Mouse (Mus musculus) heart, postnatal 25 days (tissue): ENCODE measurements around the gene Ugt1a9. TPM values are rescaled to one million over a fixed set of nuclear protein-coding genes. Genes with fewer than 3 reads are reported as not detected.

ENCODE experiments used
- DNase-seq: peaks from one replicate; pipeline ENCODE4 v3.0.0; 2022; ENCODE audit warnings: low spot score
- intact Hi-C: fragments of 180-260 bp; cut with DNase I; formaldehyde crosslinking; loops from one replicate; pipeline ENCODE4 v1.15.1; 2025
- total RNA-seq, 2 experiments: library from RNA; stranded (reverse); gene quantifications; 2 replicates each; pipeline ENCODE4 v1.2.3; 2021

Ugt1a9 gene
- total RNA-seq, 2 experiments from 2014 or later, result not detected

DNA sequence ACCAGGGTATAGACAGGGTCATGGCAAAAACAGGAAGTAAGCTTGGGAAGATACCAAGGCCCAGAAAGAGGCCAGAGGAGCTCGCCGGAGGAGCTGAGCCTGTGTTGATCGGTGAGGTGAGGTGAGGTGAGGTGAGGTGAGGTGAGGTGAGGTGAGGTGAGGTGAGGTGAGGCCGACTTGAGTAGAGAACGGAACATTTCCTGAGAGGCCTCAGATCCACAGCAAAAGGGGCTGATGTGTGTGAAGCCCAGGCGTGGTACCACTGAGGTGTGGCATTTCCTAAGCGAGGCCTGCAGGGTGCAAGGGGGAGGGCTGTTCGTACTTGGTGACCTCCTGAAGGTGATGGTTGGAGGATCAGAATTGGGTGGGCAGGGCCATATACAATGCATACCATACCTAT, 182.5 kb downstream of the Ugt1a9 start:
- intact Hi-C loops, result no loop called here
- no peak for DNase-seq

GRCm38 (mm10) chr1:88253540-88253939, 182.9 kb downstream of the Ugt1a9 start:
- DNase-seq, result no peak
- intact Hi-C loops, result no loop called here

DNA sequence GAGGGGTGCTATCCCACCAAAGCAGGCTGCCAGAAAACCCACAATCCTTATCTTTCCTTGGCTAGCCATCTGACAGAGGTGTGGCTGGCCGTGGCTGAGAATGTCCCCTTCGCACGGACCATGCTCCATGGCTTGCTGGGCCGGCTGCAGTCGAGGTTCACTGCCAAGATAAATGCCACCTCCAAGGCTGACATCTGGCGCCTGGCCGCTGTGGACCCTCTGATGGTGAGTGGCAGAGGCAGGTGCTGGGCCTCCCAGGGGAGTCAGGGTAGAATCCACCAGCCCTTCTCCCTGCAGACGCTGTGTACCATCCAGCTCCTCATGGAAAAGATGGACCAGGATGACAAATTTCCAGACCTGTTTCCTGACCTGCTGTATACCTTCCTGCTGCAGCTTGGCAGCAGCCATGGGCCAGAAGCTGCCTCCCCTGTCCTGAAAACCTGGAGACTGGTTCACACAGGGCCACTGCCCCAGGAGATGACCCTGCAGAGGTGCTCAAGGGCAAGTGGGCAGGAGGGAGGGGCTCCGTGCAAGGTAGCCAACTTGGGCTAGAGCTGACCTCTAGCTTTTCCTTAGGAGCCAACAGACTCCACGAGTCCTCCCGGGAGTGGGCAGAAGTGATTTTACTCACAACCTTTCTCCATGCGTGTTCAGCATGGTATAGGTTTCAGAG, 184.3 kb downstream of the Ugt1a9 start:
- no peak for DNase-seq
- intact Hi-C loops, result no loop called here

- intact Hi-C loops, result no loop called here
- no peak for DNase-seq
Measured at GRCm38 (mm10) chr1:88255466-88255857, 184.9 kb downstream of the Ugt1a9 start.

GRCm38 (mm10) chr1:88255989-88256754, 185.6 kb downstream of the Ugt1a9 start:
- no peak for DNase-seq
- intact Hi-C loops, result no loop called here

DNA sequence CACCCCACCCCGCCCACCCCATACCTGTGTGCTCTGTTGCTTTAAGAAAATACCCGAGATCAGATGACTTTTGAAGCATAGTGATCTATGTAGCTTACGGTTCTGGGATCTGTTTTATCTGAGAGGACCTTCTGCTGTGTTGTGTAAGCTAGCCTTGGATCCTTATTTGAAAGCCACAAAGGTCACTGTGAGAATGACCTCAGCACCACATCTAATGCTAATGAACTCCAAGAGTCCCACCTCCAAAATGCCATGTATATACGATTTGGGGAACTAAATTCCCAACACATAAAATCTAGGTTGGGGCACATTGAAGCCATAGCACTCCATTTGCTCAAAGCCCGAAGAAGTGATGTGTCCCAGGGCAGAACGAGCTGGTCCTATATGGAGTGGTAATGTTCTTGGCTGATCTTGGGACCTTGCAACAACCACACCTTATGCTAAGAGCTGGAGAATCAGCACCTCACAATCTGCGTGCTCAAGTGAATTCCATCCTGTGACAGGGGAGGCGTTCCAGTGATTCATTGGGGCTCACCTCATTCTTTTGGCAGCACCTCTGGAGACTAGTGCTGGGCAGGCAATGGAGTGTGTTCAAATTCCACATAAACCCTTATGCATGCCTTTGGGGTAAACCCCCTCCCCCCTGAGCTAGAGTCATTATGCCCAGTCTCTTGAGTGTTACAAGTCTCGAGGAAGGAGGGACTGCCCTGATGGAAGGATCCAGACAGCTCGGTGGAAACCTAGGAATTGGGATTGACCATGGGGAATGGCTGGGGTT, 186.5 kb downstream of the Ugt1a9 start:
- no peak for DNase-seq
- intact Hi-C loops, result no loop called here

GRCm38 (mm10) chr1:88257681-88258080, 187.1 kb downstream of the Ugt1a9 start:
- intact Hi-C loops, result no loop called here

DNA sequence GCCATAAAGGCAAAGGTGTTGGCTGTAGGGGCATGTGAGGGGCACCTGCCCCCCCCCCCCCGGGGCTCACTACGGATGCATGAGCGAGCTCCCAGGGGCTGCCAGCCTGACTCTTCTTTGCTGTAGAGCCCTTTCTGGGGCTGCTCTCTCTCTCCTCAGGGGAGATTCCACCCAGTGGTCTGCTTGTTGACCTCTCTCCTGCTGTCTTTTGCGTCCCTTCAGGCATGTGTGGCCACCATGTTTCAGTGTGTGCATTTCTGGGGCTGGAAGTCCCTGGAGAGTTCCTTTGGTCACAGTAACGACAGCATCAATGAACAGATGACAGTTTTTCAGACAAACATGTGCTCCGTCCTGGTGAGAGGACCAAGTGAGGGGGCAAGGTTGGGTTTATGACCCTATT, 187.8 kb downstream of the Ugt1a9 start:
- no peak for DNase-seq
- intact Hi-C loops, result no loop called here

More at GRCm38 (mm10) chr1:88257681-88258080, 187.1 kb downstream of the Ugt1a9 start:
- DNase-seq, result no peak

GRCm38 (mm10) chr1:88258881-88259642, 188.5 kb downstream of the Ugt1a9 start:
- no peak for DNase-seq
- intact Hi-C loops, result no loop called here

GRCm38 (mm10) chr1:88259643-88260024, 189.0 kb downstream of the Ugt1a9 start:
- intact Hi-C loops, result no loop called here
- no peak for DNase-seq

- intact Hi-C loops, result no loop called here
- no peak for DNase-seq
Measured at GRCm38 (mm10) chr1:88260114-88260513, 189.5 kb downstream of the Ugt1a9 start.

DNA sequence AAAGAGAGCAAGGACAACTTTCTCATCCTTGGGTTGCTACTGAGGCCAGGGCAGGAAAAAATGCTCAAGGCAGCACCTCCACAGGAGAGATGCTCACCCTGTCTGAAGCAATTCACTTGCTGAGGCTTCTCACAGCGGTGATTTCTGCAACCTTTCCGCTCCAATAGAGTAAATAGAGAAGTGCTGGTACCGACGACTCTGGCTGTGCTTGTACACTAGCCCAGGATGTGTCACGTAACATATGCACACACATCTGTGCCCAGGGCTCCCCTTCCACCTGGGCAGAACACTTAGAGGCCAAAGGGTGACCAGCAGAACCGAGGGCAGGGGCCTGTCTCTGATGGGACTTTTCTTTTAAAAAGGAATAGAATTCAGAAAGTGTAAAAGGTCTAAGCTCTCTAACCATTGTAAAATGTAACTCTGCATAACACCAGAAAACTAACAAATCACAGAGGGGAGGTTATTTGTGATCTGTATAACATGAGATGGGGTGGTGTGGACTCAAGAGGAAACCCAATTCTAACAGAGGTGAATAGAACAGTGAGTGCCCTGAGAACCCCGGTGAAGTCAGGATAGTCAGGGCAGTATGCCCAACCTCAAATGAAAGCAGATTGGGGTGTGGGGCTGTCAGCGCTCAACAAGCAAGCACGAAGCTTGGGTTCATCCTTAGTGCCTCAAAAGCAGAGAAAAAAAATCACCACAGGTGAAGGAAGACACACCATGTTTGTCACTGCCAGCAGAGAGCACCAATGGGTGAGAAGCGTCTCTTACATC, 190.2 kb downstream of the Ugt1a9 start:
- intact Hi-C loops, result no loop called here
- no peak for DNase-seq

GRCm38 (mm10) chr1:88261706-88262105, 191.1 kb downstream of the Ugt1a9 start:
- DNase-seq, result no peak
- intact Hi-C loops, result no loop called here

DNA sequence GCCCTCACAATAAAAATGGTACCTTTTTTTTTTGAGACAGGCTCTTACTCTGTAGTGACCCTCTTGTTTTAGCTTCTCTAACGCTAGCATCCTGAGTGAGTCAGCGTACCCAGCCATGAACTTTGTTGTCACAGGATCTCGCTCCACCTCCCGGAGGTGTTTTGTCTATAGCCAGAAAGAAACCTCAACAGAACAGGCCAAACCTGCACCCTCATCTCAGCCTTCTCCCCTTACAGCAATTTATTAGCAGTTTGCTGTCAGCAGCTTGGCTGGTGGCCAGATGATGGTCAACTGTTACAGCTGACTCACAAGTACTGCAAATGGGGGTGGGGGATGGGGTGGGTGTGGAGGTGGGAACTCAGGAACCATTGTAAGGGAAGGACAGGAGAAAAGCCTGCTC, 191.7 kb downstream of the Ugt1a9 start:
- DNase-seq, result no peak
- intact Hi-C loops, result no loop called here

- intact Hi-C loops, result no loop called here
- DNase-seq, result no peak
Measured at GRCm38 (mm10) chr1:88262961-88263360, 192.4 kb downstream of the Ugt1a9 start.

- intact Hi-C loops, result no loop called here
- DNase-seq, result no peak
Measured at GRCm38 (mm10) chr1:88263778-88264177, 193.2 kb downstream of the Ugt1a9 start.

DNA sequence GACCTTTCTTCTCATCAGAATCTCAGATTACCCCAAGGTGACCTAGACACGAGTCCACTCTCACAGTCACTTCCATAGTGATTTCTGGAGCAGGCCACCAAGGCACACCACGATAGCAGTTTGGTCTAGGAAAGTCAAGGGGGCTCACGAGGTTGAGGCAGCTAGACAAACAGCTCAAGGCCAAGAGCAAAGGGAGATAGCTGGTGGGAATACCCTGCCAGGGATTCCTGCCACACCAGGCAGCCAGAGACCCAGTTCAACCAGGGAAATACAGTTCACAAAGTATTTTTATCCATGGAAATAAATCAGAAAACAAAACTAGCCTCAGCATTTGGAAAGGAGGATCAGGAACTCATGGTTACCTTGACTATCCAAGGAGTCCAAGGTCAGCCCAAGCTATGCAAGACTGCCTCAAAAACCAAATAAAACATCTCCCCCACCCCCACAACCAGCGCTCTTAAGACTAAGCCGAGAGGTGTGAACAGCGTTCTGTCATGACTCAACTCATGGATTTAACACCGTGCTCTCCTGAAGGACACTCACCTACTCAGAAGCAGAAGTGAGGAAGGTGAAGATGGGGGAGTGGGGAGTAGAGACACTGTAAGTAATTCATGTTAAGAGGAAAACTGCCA, 193.8 kb downstream of the Ugt1a9 start:
- intact Hi-C loops, result no loop called here

DNA sequence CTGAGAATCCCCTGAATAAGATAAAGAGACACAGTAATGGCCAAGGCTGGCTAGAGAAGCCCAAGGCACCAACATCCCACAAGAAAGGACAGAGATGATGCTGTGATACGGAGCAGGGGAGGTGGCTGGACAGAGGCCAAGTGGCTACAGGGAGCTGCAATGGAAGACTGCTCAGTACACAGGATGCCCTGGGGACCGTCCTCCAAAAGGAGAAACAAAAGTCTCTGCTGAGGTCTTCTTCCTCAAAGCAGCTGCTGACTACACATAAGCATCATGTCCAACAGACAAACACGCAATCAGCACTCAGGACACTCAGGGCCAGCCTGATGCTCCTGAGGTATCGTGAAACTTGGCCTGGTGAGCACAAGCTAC, 194.3 kb downstream of the Ugt1a9 start:
- intact Hi-C loops, result no loop called here
- no peak for DNase-seq

More for the DNA sequence above, 193.8 kb downstream of the Ugt1a9 start:
- no peak for DNase-seq

DNA sequence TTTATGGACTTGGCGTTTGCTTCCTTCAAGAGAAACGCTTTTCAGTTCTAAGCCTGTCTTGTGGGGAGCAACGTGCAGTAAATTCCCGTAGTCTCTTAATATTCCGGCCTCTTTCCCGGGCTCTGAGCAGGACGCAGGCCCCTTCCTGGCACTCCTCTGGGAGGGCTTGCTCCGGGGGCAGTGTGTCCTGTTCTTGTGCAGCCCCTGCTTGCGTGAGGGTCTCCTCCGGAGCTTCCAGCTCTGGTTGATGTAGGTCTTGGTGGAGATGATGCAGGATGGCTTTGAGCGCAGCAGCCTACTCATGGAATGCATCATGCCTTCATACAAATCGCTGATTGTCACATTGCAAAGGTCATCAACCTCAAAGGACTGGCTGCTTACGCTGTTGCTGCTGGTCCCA, 195.5 kb downstream of the Ugt1a9 start:
- intact Hi-C loops, result no loop called here
- no peak for DNase-seq
